Mouse (Mus musculus): ENCODE measurements around the gene Rfxap. TPM values are rescaled to one million over a fixed set of nuclear protein-coding genes. Genes with fewer than 3 reads are reported as not detected.
A peak's percentile ranks its signal among the peaks of the same experiment; 100 is the strongest.

The Rfxap gene
- polyA plus RNA-seq, 1 experiment, result 28.1 TPM

- Histone ChIP-seq H3K4me3 (ENCODE audit: insufficient read depth, low read length) (peak overlapping the region; percentile 67), H3K4me1 (ENCODE audit: control insufficient read depth, insufficient read depth, low read length) (no peaks in the 10 kb centered on the region), H3K27ac (ENCODE audit: insufficient read depth, low read depth, low read length) (no peak overlapping the region)
- TF ChIP-seq POLR2A (IDR thresholded peaks at IDR 0.05; ENCODE audit: borderline replicate concordance, low read depth, low read length) (no peak), CTCF (IDR thresholded peaks at IDR 0.05; ENCODE audit: low read depth, low read length) (no peak)
These were observed 51.5 kb downstream of the Rfxap start for GRCm38 (mm10) chr3:54756058-54756457.

- Histone ChIP-seq H3K4me3 (ENCODE audit: insufficient read depth, low read length) (peak within 1 kb of the TSS; percentile 67), H3K4me1 (ENCODE audit: control insufficient read depth, insufficient read depth, low read length) (no peaks in the 10 kb centered on the region), H3K27ac (ENCODE audit: insufficient read depth, low read depth, low read length) (no peak within 1 kb of the TSS)
- TF ChIP-seq POLR2A (IDR thresholded peaks at IDR 0.05; ENCODE audit: borderline replicate concordance, low read depth, low read length) (no peak), CTCF (IDR thresholded peaks at IDR 0.05; ENCODE audit: low read depth, low read length) (no peak)
These were observed 52.2 kb downstream of the Rfxap start, which contains the start of gene Smad9 for GRCm38 (mm10) chr3:54755145-54756041. TSS of gene Smad9 (plus strand) at chr3:54755582.

- H3K27ac ChIP-seq (ENCODE audit: insufficient read depth, low read depth, low read length), result no peak overlapping the region
- H3K4me3 ChIP-seq (ENCODE audit: insufficient read depth, low read length), result no peak overlapping the region
- TF ChIP-seq CTCF (IDR thresholded peaks at IDR 0.05; ENCODE audit: low read depth, low read length), result no peak
- no peak for TF ChIP-seq POLR2A (IDR thresholded peaks at IDR 0.05; ENCODE audit: borderline replicate concordance, low read depth, low read length)
- no peaks in the 10 kb centered on the region for H3K4me1 ChIP-seq (ENCODE audit: control insufficient read depth, insufficient read depth, low read length)
These were observed 54.2 kb downstream of the Rfxap start for GRCm38 (mm10) chr3:54753411-54753810.

Other genes starting within 250 kb of the Rfxap start
- gene Supt20, start 115.0 kb downstream of the Rfxap start, polyA plus RNA-seq (2012; ENCODE audit: insufficient read depth, insufficient read length, missing spikeins), result 64.4 and 69.5 TPM in 2 replicates
- gene Gm21958, start 93.4 kb downstream of the Rfxap start, polyA plus RNA-seq (2012; ENCODE audit: insufficient read depth, insufficient read length, missing spikeins), result not detected in 2 replicates
- 33.4 and 36.4 TPM in 2 replicates for gene Exosc8, start 72.4 kb downstream of the Rfxap start, polyA plus RNA-seq (2012; ENCODE audit: insufficient read depth, insufficient read length, missing spikeins)
- gene Alg5, start 72.3 kb downstream of the Rfxap start, polyA plus RNA-seq (2012; ENCODE audit: insufficient read depth, insufficient read length, missing spikeins), result 33.2 and 35.5 TPM in 2 replicates
- not detected in 2 replicates for gene Smad9, start 52.2 kb downstream of the Rfxap start, polyA plus RNA-seq (2012; ENCODE audit: insufficient read depth, insufficient read length, missing spikeins)
- not detected in 2 replicates for gene Sertm1, start 108.1 kb upstream of the Rfxap start, polyA plus RNA-seq (2012; ENCODE audit: insufficient read depth, insufficient read length, missing spikeins)
- gene Ccna1, start 247.7 kb upstream of the Rfxap start, polyA plus RNA-seq (2012; ENCODE audit: insufficient read depth, insufficient read length, missing spikeins), result not detected in 2 replicates